Mouse (Mus musculus) regulatory T cell (primary cell): Measurements from ENCODE around the gene Atp5e.

Source experiments
- in situ Hi-C: fragments of 300-600 bp; cut with MboI, MseI; formaldehyde crosslinking; loops from one replicate; pipeline ENCODE4 v1.15.1; 2025; ENCODE audit warnings: high pct_unique_total_duplicates

Atp5e gene

GRCm38 (mm10) chr2:174424301-174425085 is 39.4 kb downstream of the Atp5e start:
- in situ Hi-C loops = loop anchor here (25.0 kb wide), 1 partner anchor 762 kb away; the partner anchor contains the start of gene Rab22a

- in situ Hi-C loops = no loop called here
Measured at GRCm38 (mm10) chr2:174421107-174421506, 42.8 kb downstream of the Atp5e start.

GRCm38 (mm10) chr2:174415731-174416310 is 48.1 kb downstream of the Atp5e start, which contains the start of gene Nelfcd:
TSS of gene Nelfcd (plus strand) at chr2:174415804.
- in situ Hi-C loops = loop anchor here (5.0 kb wide), 1 partner anchor 79 kb away; no protein-coding TSS in a partner anchor

- in situ Hi-C loops = loop anchor here (5.0 kb wide), 1 partner anchor 78 kb away; no protein-coding TSS in a partner anchor
Measured at GRCm38 (mm10) chr2:174415001-174415730, 48.7 kb downstream of the Atp5e start.

- in situ Hi-C loops = no loop called here
Measured at GRCm38 (mm10) chr2:174413127-174413526, 50.8 kb downstream of the Atp5e start.
